Mouse (Mus musculus): ENCODE results near the gene Acot7. TPM values are rescaled to one million over a fixed set of nuclear protein-coding genes. Genes with fewer than 3 reads are reported as not detected.

The Acot7 gene
- polyA plus RNA-seq, 1 experiment from 2014 or later = 66.5 TPM

DNA sequence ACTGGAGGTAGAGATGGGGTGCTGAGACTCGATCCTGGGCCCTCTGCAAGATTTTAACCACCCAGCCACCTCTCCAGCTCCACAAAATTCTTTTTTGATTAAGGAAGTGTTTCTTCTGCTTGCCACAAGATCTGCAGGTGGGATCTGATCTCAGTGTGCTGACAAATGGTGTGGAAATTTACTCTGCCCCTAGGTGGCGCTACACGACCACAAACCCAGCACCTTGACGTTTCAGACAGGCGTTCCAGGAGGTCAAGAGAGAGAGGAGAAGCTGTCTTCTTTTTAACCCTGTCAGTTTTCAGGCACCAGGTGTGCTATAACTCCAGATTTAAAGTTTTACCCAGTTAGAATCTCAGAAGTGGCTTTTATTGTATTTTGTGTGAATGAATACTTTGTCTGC is 4.9 kb upstream of the Acot7 start:
- H3K9me3 ChIP-seq (ENCODE audit: control insufficient read depth, low read length) = 0 out of 2 replicates have a peak, but pooled peaks cover 3% of the 10 kb centered on the region
- no peak for ATAC-seq (ENCODE audit: low read depth)
- no peaks in the 10 kb centered on the region for H3K27me3 ChIP-seq (ENCODE audit: control insufficient read depth, insufficient read depth, low read depth, low read length)
- under 1% methylated on average over 5 of the region's 5 CpGs for WGBS
- H3K9ac ChIP-seq (ENCODE audit: low read length) = no peak overlapping the region
- H3K36me3 ChIP-seq (ENCODE audit: control insufficient read depth, insufficient read depth, low read length) = no peaks in the 10 kb centered on the region
- H3K27ac ChIP-seq (ENCODE audit: low read length) = no peak overlapping the region
- H3K4me3 ChIP-seq (ENCODE audit: low read length) = no peak overlapping the region
- no peak overlapping the region for H3K4me2 ChIP-seq (ENCODE audit: low read depth, low read length)
- no peaks in the 10 kb centered on the region; the same call in 1 of the 2 replicates for H3K4me1 ChIP-seq (replicated peaks; ENCODE audit: control insufficient read depth, insufficient read depth, low read length)

DNA sequence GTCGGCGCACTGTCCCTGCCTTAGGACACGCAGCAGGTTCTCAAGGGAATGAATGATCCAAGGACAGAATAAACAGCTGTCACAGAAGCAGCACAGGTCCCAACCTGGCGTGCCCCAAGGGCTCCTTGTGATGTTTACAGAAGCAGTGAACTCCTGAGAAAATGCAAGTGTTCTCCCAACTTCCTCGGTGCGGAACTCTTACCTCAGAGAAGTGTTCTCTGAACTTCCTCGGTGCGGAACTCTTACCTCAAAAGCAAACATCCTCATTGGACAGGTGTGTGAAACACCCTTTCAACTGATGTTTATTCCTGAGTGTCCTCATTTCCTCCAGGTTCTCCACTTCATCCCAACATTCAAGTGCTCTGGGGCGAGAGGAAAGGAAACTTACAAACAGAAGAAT is 4.0 kb upstream of the Acot7 start:
- Histone ChIP-seq H3K27ac (ENCODE audit: low read length) (no peak overlapping the region), H3K4me3 (ENCODE audit: low read length) (no peak overlapping the region), H3K27me3 (ENCODE audit: control insufficient read depth, insufficient read depth, low read depth, low read length) (no peaks in the 10 kb centered on the region), H3K4me2 (ENCODE audit: low read depth, low read length) (no peak overlapping the region), H3K36me3 (ENCODE audit: control insufficient read depth, insufficient read depth, low read length) (no peaks in the 10 kb centered on the region), H3K9ac (ENCODE audit: low read length) (no peak overlapping the region), H3K4me1 (replicated peaks; ENCODE audit: control insufficient read depth, insufficient read depth, low read length) (peaks cover 1% of the 10 kb centered on the region; the same call in 1 of the 2 replicates), H3K9me3 (ENCODE audit: control insufficient read depth, low read length) (0 out of 2 replicates have a peak, but pooled peaks cover 3% of the 10 kb centered on the region)
- ATAC-seq (ENCODE audit: low read depth) = no peak
- WGBS = 52% methylated on average over 9 of the region's 9 CpGs

DNA sequence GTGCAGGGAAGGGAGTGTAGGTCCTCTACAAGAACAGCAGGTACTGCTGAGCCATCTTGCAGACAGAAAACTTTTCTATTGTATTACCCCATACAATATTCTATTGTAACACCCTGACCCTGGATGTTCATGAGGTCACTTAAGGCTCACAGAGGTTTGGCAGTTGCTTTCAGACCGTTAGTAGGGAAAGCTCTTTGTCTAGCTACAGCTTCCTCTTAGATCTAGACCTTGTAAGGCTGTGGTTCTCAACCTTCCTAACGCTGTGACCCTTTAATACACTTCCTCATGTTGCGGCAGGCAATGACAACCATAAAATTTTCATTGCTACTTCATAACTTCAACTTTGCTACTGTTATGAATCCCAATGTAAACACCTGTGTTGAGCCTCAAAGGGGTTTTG is 1.3 kb upstream of the Acot7 start:
- Histone ChIP-seq H3K9me3 (ENCODE audit: control insufficient read depth, low read length) (0 out of 2 replicates have a peak, but pooled peaks cover under 1% of the 10 kb centered on the region), H3K4me3 (ENCODE audit: low read length) (no peak overlapping the region), H3K9ac (ENCODE audit: low read length) (no peak overlapping the region), H3K4me1 (replicated peaks; ENCODE audit: control insufficient read depth, insufficient read depth, low read length) (peaks cover 7% of the 10 kb centered on the region), H3K36me3 (ENCODE audit: control insufficient read depth, insufficient read depth, low read length) (no peaks in the 10 kb centered on the region), H3K27ac (ENCODE audit: low read length) (no peak overlapping the region), H3K4me2 (ENCODE audit: low read depth, low read length) (no peak overlapping the region), H3K27me3 (ENCODE audit: control insufficient read depth, insufficient read depth, low read depth, low read length) (0 out of 2 replicates have a peak, but pooled peaks cover 2% of the 10 kb centered on the region)
- 74% methylated on average over 3 of the region's 3 CpGs for WGBS
- no peak for ATAC-seq (ENCODE audit: low read depth)

DNA sequence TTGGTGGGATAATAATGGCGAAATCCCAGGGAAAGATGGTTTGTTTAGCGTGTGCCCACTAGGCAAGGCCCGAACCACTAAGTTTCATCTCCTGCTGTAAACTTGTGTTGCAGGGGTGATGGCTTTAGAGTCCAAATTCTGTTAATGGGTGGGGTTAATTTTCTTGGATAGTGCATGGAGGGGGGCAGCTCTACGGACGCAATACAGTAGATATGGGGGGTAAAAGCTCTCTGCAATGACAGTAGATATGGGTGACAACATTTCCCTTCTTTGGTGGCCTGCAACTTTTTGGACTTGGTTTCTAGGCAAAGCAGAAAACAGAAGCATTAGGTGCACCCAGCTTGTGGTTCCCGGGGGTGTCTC is 779 bp upstream of the Acot7 start:
- H3K27me3 ChIP-seq (ENCODE audit: control insufficient read depth, insufficient read depth, low read depth, low read length) = 0 out of 2 replicates have a peak, but pooled peaks cover 2% of the 10 kb centered on the region
- H3K36me3 ChIP-seq (ENCODE audit: control insufficient read depth, insufficient read depth, low read length) = no peaks in the 10 kb centered on the region
- 55% methylated on average over 6 of the region's 6 CpGs for WGBS
- peak overlapping the region; percentile 94 for H3K4me2 ChIP-seq (ENCODE audit: low read depth, low read length)
- ATAC-seq (ENCODE audit: low read depth) = no peak
- H3K9me3 ChIP-seq (ENCODE audit: control insufficient read depth, low read length) = no peaks in the 10 kb centered on the region
- no peak overlapping the region; the same call in 1 of the 2 replicates for H3K27ac ChIP-seq (ENCODE audit: low read length)
- peak overlapping the region; percentile 89 for H3K9ac ChIP-seq (ENCODE audit: low read length)
- peaks cover 7% of the 10 kb centered on the region for H3K4me1 ChIP-seq (replicated peaks; ENCODE audit: control insufficient read depth, insufficient read depth, low read length)
- H3K4me3 ChIP-seq (ENCODE audit: low read length) = peak overlapping the region; percentile 69

DNA sequence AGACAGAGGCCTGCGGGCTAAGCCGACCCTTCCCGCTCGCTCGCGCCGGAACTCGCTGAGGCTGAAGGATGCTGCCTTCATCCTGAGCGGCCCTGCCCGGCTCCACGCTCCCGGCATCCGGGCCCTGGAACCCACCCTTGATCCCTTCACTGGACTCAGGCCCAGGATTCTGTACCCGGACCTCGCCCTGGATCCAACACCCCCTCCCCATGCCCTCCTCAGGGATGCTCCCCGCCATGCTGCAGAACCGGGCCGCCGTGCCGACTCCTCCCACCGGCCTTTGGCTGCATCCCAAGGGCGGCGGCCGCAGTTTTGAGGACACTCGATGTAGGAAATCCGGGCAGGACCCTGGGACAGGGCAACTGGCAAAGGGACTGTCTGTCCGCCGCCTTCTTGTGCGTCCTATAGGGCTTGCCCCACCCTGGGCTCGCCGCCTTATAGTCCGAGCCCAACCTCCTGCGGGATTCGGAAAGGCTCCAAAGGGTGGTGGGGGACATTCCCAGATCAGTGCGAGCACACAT is 470 bp downstream of the Acot7 start:
- peak overlapping the region; percentile 65 for H3K9ac ChIP-seq (ENCODE audit: low read length)

DNA sequence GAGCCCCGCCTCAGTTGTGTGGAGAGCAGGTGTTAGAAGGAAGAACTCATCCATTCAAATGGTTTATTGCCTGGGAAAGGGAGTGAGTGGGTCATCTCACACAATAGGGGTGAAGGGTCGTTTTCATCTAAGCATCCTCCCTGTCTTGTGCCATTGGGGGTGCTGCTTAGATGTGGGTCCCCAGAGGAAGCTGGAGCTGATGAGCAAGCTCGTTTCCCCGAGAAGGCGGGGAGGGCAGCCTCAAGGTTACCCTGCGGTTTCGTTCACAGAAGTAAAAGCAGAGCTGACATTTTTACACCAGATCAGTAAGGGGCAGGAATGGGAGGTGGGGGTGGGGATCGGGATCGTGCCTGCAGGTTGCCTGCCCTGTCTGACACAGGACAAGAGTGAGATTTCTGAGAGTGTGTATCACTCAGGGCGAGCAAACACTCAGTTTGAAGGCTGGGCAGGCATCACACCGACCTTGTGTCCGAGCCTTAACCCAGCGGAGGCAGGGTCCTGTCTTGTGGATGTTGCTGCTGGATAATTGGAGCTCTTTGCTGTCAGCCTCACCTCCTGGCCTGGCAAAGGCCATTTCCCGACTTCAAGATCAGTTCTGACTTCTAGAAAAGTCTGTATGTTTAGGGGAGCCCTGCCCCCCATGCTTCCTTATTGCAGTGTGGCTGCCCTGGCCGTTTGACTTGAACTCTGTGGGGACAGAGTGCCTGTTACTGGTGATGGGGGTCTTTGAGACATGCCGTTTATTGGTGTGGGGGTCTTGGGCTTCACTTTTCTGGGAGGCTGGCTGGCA is 1.2 kb downstream of the Acot7 start:
- ATAC-seq (ENCODE audit: low read depth) = no peak
- Histone ChIP-seq H3K4me3 (ENCODE audit: low read length) (peak overlapping the region; percentile 69), H3K4me1 (replicated peaks; ENCODE audit: control insufficient read depth, insufficient read depth, low read length) (peaks cover 7% of the 10 kb centered on the region), H3K4me2 (ENCODE audit: low read depth, low read length) (peak overlapping the region; percentile 94), H3K27ac (ENCODE audit: low read length) (no peak overlapping the region), H3K36me3 (ENCODE audit: control insufficient read depth, insufficient read depth, low read length) (no peaks in the 10 kb centered on the region), H3K9me3 (ENCODE audit: control insufficient read depth, low read length) (no peaks in the 10 kb centered on the region), H3K9ac (ENCODE audit: low read length) (peak overlapping the region; percentile 65), H3K27me3 (ENCODE audit: control insufficient read depth, insufficient read depth, low read depth, low read length) (0 out of 2 replicates have a peak, but pooled peaks cover 2% of the 10 kb centered on the region)
- 22% methylated on average over 16 of the region's 16 CpGs for WGBS

More for the DNA sequence above, 470 bp downstream of the Acot7 start:
- H3K4me1 ChIP-seq (replicated peaks; ENCODE audit: control insufficient read depth, insufficient read depth, low read length) = peaks cover 7% of the 10 kb centered on the region
- 1% methylated on average over 35 of the region's 35 CpGs for WGBS
- no peaks in the 10 kb centered on the region for H3K9me3 ChIP-seq (ENCODE audit: control insufficient read depth, low read length)
- H3K27ac ChIP-seq (ENCODE audit: low read length) = no peak overlapping the region
- peak overlapping the region; percentile 94 for H3K4me2 ChIP-seq (ENCODE audit: low read depth, low read length)
- peak overlapping the region; percentile 69 for H3K4me3 ChIP-seq (ENCODE audit: low read length)
- H3K36me3 ChIP-seq (ENCODE audit: control insufficient read depth, insufficient read depth, low read length) = no peaks in the 10 kb centered on the region
- 0 out of 2 replicates have a peak, but pooled peaks cover 2% of the 10 kb centered on the region for H3K27me3 ChIP-seq (ENCODE audit: control insufficient read depth, insufficient read depth, low read depth, low read length)
- ATAC-seq (ENCODE audit: low read depth) = peak; percentile 52

DNA sequence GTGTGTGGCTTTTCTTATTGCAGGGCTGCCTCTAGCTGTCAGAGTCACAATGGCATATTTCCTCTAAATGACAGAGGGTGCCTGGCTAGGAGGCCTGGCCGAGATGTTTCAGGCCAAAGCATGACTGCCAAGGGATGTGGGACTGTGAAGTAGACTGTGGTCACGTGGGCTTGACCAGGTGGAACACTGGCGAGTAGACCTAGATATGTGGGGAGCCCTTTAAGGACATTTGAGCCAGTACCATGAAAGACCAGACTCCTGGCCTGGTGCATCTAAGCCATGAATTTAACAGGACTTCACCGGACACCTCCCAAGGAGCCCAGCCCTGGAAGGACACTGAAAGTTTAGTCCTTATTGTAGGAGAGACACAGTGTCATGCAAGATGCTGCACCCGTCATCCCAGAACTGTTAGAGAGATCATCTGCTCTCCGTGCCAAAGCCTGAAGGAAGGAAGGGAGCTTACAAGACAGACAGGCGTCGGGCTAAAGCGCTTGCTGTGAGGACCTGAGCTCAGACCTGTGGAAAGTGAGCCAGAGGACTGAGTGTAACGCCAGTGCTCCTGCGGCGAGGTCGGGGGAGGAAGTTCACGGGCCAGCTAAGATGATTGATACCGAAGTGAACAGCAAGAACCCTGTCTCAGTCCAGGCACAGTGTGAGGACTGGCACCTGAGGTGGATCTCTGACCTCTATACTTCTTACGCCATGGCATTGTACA is 2.2 kb downstream of the Acot7 start:
- WGBS = 81% methylated on average over 16 of the region's 16 CpGs
- Histone ChIP-seq H3K4me1 (replicated peaks; ENCODE audit: control insufficient read depth, insufficient read depth, low read length) (peaks cover 11% of the 10 kb centered on the region), H3K27ac (ENCODE audit: low read length) (no peak overlapping the region), H3K9me3 (ENCODE audit: control insufficient read depth, low read length) (no peaks in the 10 kb centered on the region), H3K4me2 (ENCODE audit: low read depth, low read length) (no peak overlapping the region), H3K36me3 (ENCODE audit: control insufficient read depth, insufficient read depth, low read length) (no peaks in the 10 kb centered on the region), H3K4me3 (ENCODE audit: low read length) (no peak overlapping the region), H3K27me3 (ENCODE audit: control insufficient read depth, insufficient read depth, low read depth, low read length) (0 out of 2 replicates have a peak, but pooled peaks cover 2% of the 10 kb centered on the region), H3K9ac (ENCODE audit: low read length) (no peak overlapping the region)
- no peak for ATAC-seq (ENCODE audit: low read depth)

DNA sequence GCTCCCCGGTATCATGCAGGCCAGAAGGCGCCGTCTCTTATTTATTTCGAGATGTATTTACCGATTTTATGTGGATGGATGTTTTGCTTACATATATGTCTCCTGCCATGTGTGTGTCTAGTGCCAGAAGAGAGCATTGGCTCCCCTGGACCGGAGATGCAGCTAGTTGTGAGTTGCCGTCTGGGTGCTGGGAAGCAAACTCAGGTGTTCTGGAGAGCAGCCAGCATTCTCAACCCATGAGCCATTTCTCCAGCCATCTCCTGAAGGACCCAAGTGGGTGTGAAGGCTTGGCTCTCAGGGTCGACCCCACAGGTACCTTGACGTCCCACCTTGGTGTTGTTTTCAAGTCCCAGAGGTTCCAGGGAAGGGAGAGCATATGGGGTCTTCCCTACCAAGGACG is 4.3 kb downstream of the Acot7 start:
- no peak overlapping the region for H3K4me3 ChIP-seq (ENCODE audit: low read length)
- ATAC-seq (ENCODE audit: low read depth) = no peak
- no peak overlapping the region for H3K9ac ChIP-seq (ENCODE audit: low read length)
- no peak overlapping the region for H3K27ac ChIP-seq (ENCODE audit: low read length)
- no peak overlapping the region for H3K4me2 ChIP-seq (ENCODE audit: low read depth, low read length)
- H3K27me3 ChIP-seq (ENCODE audit: control insufficient read depth, insufficient read depth, low read depth, low read length) = 0 out of 2 replicates have a peak, but pooled peaks cover 2% of the 10 kb centered on the region
- 77% methylated on average over 10 of the region's 10 CpGs for WGBS
- H3K36me3 ChIP-seq (ENCODE audit: control insufficient read depth, insufficient read depth, low read length) = no peaks in the 10 kb centered on the region
- no peaks in the 10 kb centered on the region for H3K9me3 ChIP-seq (ENCODE audit: control insufficient read depth, low read length)
- H3K4me1 ChIP-seq (replicated peaks; ENCODE audit: control insufficient read depth, insufficient read depth, low read length) = peaks cover 31% of the 10 kb centered on the region
